9 mouse cellular contexts compared by ENCODE assay signal in genomic region chr15:62462698-62463097, GRCm38 (mm10).
DNase-seq lines count a peak whose midpoint lies in the region; ATAC-seq and TF ChIP-seq lines count a peak whose summit lies in the region.
"Had no signal": no experiment of that assay in that cellular context is flagged by ENCODE, and none has a peak within 500 bp of the region (broad histone marks: within the 10 kb centered on the region; RNA-seq: fewer than 3 reads in every experiment).

No protein-coding gene starts in this region.

- TF ChIP-seq CTCF in midbrain, postnatal 0 days (IDR thresholded peaks at IDR 0.05) = no peak

- intact Hi-C loops in gastrocnemius, postnatal 36 days (cut with DNase I) = no loop called here

- H3K9ac ChIP-seq in heart, embryonic 12.5 days = no peak overlapping the region
- H3K9ac ChIP-seq in midbrain, postnatal 0 days (replicated peaks; ENCODE audit: low read length, poor library complexity, severe bottlenecking) = no peak overlapping the region
- H3K9ac ChIP-seq: limb, embryonic 15.5 days had no signal

- ATAC-seq in heart, embryonic 12.5 days (ENCODE audit: insufficient number of reproducible peaks, low FRiP score) = peak; percentile 77
- ATAC-seq in midbrain, postnatal 0 days (ENCODE audit: low FRiP score) = peak; percentile 47
- ATAC-seq in megakaryocyte-erythroid progenitor cell, adult 5-6 weeks (replicated peaks; ENCODE audit: low FRiP score, low TSS enrichment, poor library complexity, severe bottlenecking) = no peak

- H3K4me3 ChIP-seq in heart, embryonic 12.5 days = no peak overlapping the region
- no peak overlapping the region for H3K4me3 ChIP-seq in midbrain, postnatal 0 days (ENCODE audit: low read depth, low read length)
- H3K4me3 ChIP-seq: limb, embryonic 15.5 days had no signal

- no peak overlapping the region for H3K27ac ChIP-seq in heart, embryonic 12.5 days (ENCODE audit: poor library complexity, severe bottlenecking)
- H3K27ac ChIP-seq in midbrain, postnatal 0 days (ENCODE audit: low read depth, low read length) = no peak overlapping the region
- H3K27ac ChIP-seq: limb, embryonic 15.5 days had no signal

- no peaks in the 10 kb centered on the region for H3K9me3 ChIP-seq in heart, embryonic 12.5 days (replicated peaks)
- no peaks in the 10 kb centered on the region for H3K9me3 ChIP-seq in midbrain, postnatal 0 days (ENCODE audit: low read length)
- H3K9me3 ChIP-seq: limb, embryonic 15.5 days had no signal

- H3K27me3 ChIP-seq in heart, embryonic 12.5 days (replicated peaks) = no peaks in the 10 kb centered on the region
- no peaks in the 10 kb centered on the region for H3K27me3 ChIP-seq in midbrain, postnatal 0 days (ENCODE audit: insufficient read depth, low read length)
- H3K27me3 ChIP-seq: limb, embryonic 15.5 days had no signal

- peak; percentile 6 for DNase-seq in gastrocnemius, adult 18-20 months (ENCODE audit: low spot score)
- DNase-seq in gastrocnemius, postnatal 36 days = no peak
- DNase-seq in cerebellum, postnatal 4 days (ENCODE audit: low spot score in 2 of 2) = peak; percentile 24 to 64
- DNase-seq in layer of hippocampus, postnatal 36 days = peak; percentile 59
- DNase-seq in midbrain, postnatal 0 days (ENCODE audit: low spot score) = peak; percentile 78
- no peak for DNase-seq in embryo, embryonic 10 days (ENCODE audit: low spot score)

- no peaks in the 10 kb centered on the region for H3K36me3 ChIP-seq in heart, embryonic 12.5 days
- H3K36me3 ChIP-seq in midbrain, postnatal 0 days (ENCODE audit: insufficient read depth, low read length) = no peaks in the 10 kb centered on the region
- H3K36me3 ChIP-seq: limb, embryonic 15.5 days had no signal

- no peaks in the 10 kb centered on the region for H3K4me1 ChIP-seq in heart, embryonic 12.5 days (replicated peaks)
- H3K4me1 ChIP-seq in midbrain, postnatal 0 days (ENCODE audit: insufficient read depth, low read length) = no peaks in the 10 kb centered on the region

- WGBS in heart, embryonic 12.5 days = 27% methylated on average over 3 of the region's 3 CpGs
- 24% methylated on average over 3 of the region's 3 CpGs for WGBS in midbrain, postnatal 0 days

- H3K4me2 ChIP-seq in heart, embryonic 12.5 days = no peak overlapping the region
- no peak overlapping the region for H3K4me2 ChIP-seq in midbrain, postnatal 0 days (ENCODE audit: low read depth, low read length, poor library complexity, severe bottlenecking)
- H3K4me2 ChIP-seq: limb, embryonic 15.5 days had no signal

Comparison
In these comparisons a context has a peak if more than half of its experiments do, and no peak if none do; other contexts are left out.
1. DNase-seq: peak in gastrocnemius, adult 18-20 months (single experiment), cerebellum, postnatal 4 days (2 of 2), layer of hippocampus, postnatal 36 days (2 of 2) and midbrain, postnatal 0 days (single experiment); none in gastrocnemius, postnatal 36 days (0 of 2) and embryo, embryonic 10 days (single experiment).